Comparison of ENCODE assay signal across 8 mouse cellular contexts in genomic region chr10:3740148-3740503, GRCm38 (mm10). TPM values are rescaled to one million over a fixed set of nuclear protein-coding genes. Genes with fewer than 3 reads are reported as not detected.
DNase-seq lines count a peak whose midpoint lies in the region; ATAC-seq lines count a peak whose summit lies in the region.

TSS of gene Plekhg1 (plus strand) at chr10:3740364.

- peaks cover 5% of the 10 kb centered on the region for H3K4me1 ChIP-seq in hindbrain, embryonic 13.5 days (replicated peaks)

- no peaks in the 10 kb centered on the region for H3K36me3 ChIP-seq in hindbrain, embryonic 13.5 days

- whole genome bisulfite sequencing in hindbrain, embryonic 13.5 days, result 0% methylated on average over 17 of the region's 29 CpGs

- peaks cover 9% of the 10 kb centered on the region; the same call in 1 of the 2 replicates for H3K27me3 ChIP-seq in hindbrain, embryonic 13.5 days

- H3K4me2 ChIP-seq in hindbrain, embryonic 13.5 days, result peak within 1 kb of the TSS; percentile 97

- peak within 1 kb of the TSS; percentile 59 for H3K4me3 ChIP-seq in hindbrain, embryonic 13.5 days

- H3K9ac ChIP-seq in hindbrain, embryonic 13.5 days, result peak within 1 kb of the TSS; percentile 76

- peak; percentile 86 for ATAC-seq in hindbrain, embryonic 13.5 days (ENCODE audit: low FRiP score)

- no peaks in the 10 kb centered on the region for H3K9me3 ChIP-seq in hindbrain, embryonic 13.5 days

- DNase-seq in R1 (ENCODE audit: low read depth, low spot score), result peak; percentile 66
- DNase-seq in cerebellum, adult 9-11 months, result peak; percentile 43
- DNase-seq in gastrocnemius, adult 18-20 months (ENCODE audit: low spot score), result peak; percentile 74
- peak; percentile 52 to 66 for DNase-seq in left cerebral cortex, adult 18-20 months (ENCODE audit: low spot score in 2 of 2)
- DNase-seq in lung, postnatal 25 days (ENCODE audit: low spot score), result peak; percentile 79
- peak; percentile 92 for DNase-seq in retina, postnatal 1 day
- DNase-seq in urinary bladder, postnatal 25 days (ENCODE audit: low spot score), result peak; percentile 65

- H3K27ac ChIP-seq in hindbrain, embryonic 13.5 days, result peak within 1 kb of the TSS; percentile 78

RNA-seq across cellular contexts. Expression of gene Plekhg1, which starts in this region (rescaled TPM):
- total RNA-seq in gastrocnemius, adult 18-20 months (2021), result 1 to 10 TPM; 2.7 to 3.7 TPM
- polyA plus RNA-seq in hindbrain, embryonic 13.5 days (2015; fragmentation: Nextera tagmentation; extraction: Ambion mirVana), result 7.4 and 9.0 TPM in 2 replicates
- 1 to 10 TPM; 7.2 to 8.6 TPM for total RNA-seq in left cerebral cortex, adult 18-20 months (2021)

Comparison
In these comparisons a context has a peak if more than half of its experiments do, and no peak if none do; other contexts are left out.
1. Peak in every context shown above with its lines: DNase-seq, ATAC-seq, H3K4me3 ChIP-seq and H3K27ac ChIP-seq.